Mouse (Mus musculus): ENCODE data around the gene 9330182L06Rik. TPM values are rescaled to one million over a fixed set of nuclear protein-coding genes. Genes with fewer than 3 reads are reported as not detected.

9330182L06Rik gene
- not detected for total RNA-seq (2023)

DNA sequence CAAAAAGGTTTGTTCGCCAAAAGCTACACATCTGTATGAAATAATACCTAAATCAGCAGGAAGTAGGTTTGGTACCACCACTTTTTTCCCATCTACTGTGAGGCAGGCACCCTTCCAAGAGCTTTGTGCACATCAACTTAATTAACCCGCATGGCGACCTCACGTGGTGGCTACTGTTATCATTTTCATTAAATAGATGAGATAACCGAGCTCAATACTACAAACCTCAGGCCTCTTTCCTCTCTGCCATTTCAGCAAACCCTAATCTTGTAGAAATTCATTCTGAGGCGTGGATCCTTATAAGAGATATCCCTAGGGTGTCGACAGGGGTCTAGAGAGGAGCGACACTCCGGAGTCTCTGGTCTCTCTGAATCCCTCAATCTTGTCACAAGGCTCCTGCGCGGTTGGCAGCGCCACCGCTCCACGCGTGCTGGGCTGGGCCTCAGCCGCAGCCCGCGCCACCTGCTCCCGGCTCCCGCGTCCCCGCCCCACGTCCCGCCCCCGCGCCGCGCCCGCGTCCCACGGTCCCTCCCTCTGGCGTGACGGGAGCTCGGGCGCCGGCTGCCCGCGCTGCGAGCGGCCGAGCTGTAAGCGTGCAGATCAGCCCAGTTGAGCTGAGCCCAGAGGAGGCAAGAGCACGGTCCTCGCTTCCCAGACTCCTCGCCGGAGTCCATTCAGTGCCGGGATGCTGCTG is at the start of gene 9330182L06Rik:
9330182L06Rik (plus strand) TSS at position 533 of the 694 bp plus-strand sequence.

Other genes starting within 250 kb of the 9330182L06Rik start
- gene Tmem243, start 165.4 kb upstream of the 9330182L06Rik start, total RNA-seq (2023) = 34.8 TPM
- gene Dmtf1, start 104.3 kb upstream of the 9330182L06Rik start, total RNA-seq (2023) = 77.9 TPM